Mouse (Mus musculus): ENCODE results near the gene Itgav.

Gene Itgav

GRCm38 (mm10) chr2:83828895-83829539 lies 104.8 kb downstream of the Itgav start:
- no peak for DNase-seq

GRCm38 (mm10) chr2:83832903-83833302 lies 108.7 kb downstream of the Itgav start:
- DNase-seq, result no peak

- DNase-seq, result no peak
Measured at GRCm38 (mm10) chr2:83835313-83836070, 111.3 kb downstream of the Itgav start.

- no peak for DNase-seq
Measured at GRCm38 (mm10) chr2:83848495-83848894, 124.3 kb downstream of the Itgav start.

GRCm38 (mm10) chr2:83853423-83853822 lies 129.2 kb downstream of the Itgav start:
- DNase-seq, result no peak

GRCm38 (mm10) chr2:83856236-83856635 lies 132.0 kb downstream of the Itgav start:
- no peak for DNase-seq
